Mouse (Mus musculus): ENCODE results near the gene Serinc1.
"Not testable (repeated sequence)": the region's sequence is repeated elsewhere in the genome, so short reads cannot be mapped to it uniquely, and the experiment has no call there.

DNA sequence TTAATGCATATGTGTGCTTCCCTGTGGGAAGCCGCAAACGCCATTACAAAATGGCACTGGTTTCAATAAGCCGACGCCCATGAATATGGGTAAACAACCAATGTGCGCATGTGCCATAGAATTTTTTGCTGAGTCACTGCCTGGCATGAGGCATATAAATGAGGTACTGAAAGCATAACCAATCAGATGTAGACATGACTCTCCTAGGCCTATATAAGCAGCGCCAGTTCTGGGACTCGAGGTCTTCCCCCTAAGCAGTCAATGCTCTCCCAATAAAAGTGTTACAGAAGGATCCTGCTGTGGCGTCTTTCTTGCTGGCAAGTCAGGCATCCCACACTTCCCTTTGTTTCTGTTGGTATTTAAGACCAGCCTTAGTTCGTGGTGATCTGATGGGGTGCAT, 11.6 kb upstream of the Serinc1 start:
- not testable (repeated sequence) for TF ChIP-seq CTCF (IDR thresholded peaks at IDR 0.05; ENCODE audit: low read depth); EP300 (optimal IDR thresholded peaks at IDR 0.05)
